Comparison of ENCODE assay signal across 10 mouse cellular contexts in the genomic region with DNA sequence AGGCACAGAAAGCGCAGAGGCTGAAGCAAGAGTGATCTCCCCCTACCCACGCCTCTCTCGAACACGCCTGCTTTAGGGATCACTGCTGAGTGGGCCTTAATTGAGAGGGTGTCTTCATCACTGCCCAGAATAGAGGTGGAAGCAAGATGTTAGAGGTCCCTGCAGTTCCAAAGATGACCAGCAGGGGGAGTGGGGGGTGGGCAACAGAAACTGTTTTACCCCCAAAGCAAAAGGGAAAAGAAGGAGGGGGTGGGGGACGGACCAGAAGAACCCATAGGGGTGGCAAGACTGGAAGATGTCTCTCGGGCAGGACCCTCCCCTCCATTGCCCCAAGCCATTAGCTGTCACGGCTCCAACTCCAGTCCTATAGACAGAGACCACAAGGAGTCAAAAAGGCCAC. TPM values are rescaled to one million over a fixed set of nuclear protein-coding genes. Genes with fewer than 3 reads are reported as not detected.
DNase-seq lines count a peak whose midpoint lies in the region; ATAC-seq and TF ChIP-seq lines count a peak whose summit lies in the region.
"Had no signal": no experiment of that assay in that cellular context is flagged by ENCODE, and none has a peak within 500 bp of the region (broad histone marks: within the 10 kb centered on the region; RNA-seq: fewer than 3 reads in every experiment).

No protein-coding gene starts in this region.

- no peak for TF ChIP-seq POLR2A in cortical plate, adult 2 months (IDR thresholded peaks at IDR 0.05; ENCODE audit: extremely low read depth, insufficient read depth, low read length)

- no peaks in the 10 kb centered on the region for H3K27me3 ChIP-seq in heart, postnatal 0 days (ENCODE audit: control insufficient read depth, insufficient read depth, low read length)
- no peaks in the 10 kb centered on the region for H3K27me3 ChIP-seq in heart, embryonic 12.5 days (replicated peaks)
- H3K27me3 ChIP-seq in midbrain, postnatal 0 days (ENCODE audit: insufficient read depth, low read length): no peaks in the 10 kb centered on the region
- H3K27me3 ChIP-seq: lung, embryonic 15.5 days had no signal

- H3K4me2 ChIP-seq in heart, postnatal 0 days (ENCODE audit: low read depth, low read length): no peak overlapping the region
- H3K4me2 ChIP-seq in heart, embryonic 12.5 days: no peak overlapping the region
- H3K4me2 ChIP-seq in midbrain, postnatal 0 days (ENCODE audit: low read depth, low read length, poor library complexity, severe bottlenecking): no peak overlapping the region
- H3K4me2 ChIP-seq: lung, embryonic 15.5 days had no signal

- no peak overlapping the region for H3K4me3 ChIP-seq in heart, postnatal 0 days (ENCODE audit: low read depth, low read length)
- no peak overlapping the region for H3K4me3 ChIP-seq in heart, embryonic 12.5 days
- no peak overlapping the region for H3K4me3 ChIP-seq in cortical plate, adult 2 months (ENCODE audit: insufficient read depth, low read length)
- no peak overlapping the region for H3K4me3 ChIP-seq in midbrain, postnatal 0 days (ENCODE audit: low read depth, low read length)
- H3K4me3 ChIP-seq: lung, embryonic 15.5 days had no signal

- WGBS in heart, postnatal 0 days: 31% methylated on average over 7 of the region's 7 CpGs
- WGBS in heart, embryonic 12.5 days: 33% methylated on average over 7 of the region's 7 CpGs
- 31% methylated on average over 7 of the region's 7 CpGs for WGBS in midbrain, postnatal 0 days

- no peaks in the 10 kb centered on the region for H3K9me3 ChIP-seq in heart, postnatal 0 days (replicated peaks; ENCODE audit: control insufficient read depth, low read length)
- H3K9me3 ChIP-seq in heart, embryonic 12.5 days (replicated peaks): no peaks in the 10 kb centered on the region
- no peaks in the 10 kb centered on the region for H3K9me3 ChIP-seq in midbrain, postnatal 0 days (ENCODE audit: low read length)
- H3K9me3 ChIP-seq: lung, embryonic 15.5 days had no signal

- ATAC-seq in heart, postnatal 0 days (ENCODE audit: insufficient read depth, low read depth): no peak
- ATAC-seq in heart, embryonic 12.5 days (ENCODE audit: insufficient number of reproducible peaks, low FRiP score): no peak
- no peak for ATAC-seq in midbrain, postnatal 0 days (ENCODE audit: low FRiP score)

- peaks cover 46% of the 10 kb centered on the region for H3K36me3 ChIP-seq in heart, postnatal 0 days (replicated peaks; ENCODE audit: control insufficient read depth, insufficient read depth, low read length)
- peaks cover 45% of the 10 kb centered on the region for H3K36me3 ChIP-seq in heart, embryonic 12.5 days
- peaks cover 53% of the 10 kb centered on the region for H3K36me3 ChIP-seq in midbrain, postnatal 0 days (ENCODE audit: insufficient read depth, low read length)

- peak; percentile 21 for DNase-seq in heart, postnatal 0 days (ENCODE audit: low spot score)
- DNase-seq in A20 (ENCODE audit: low read depth, low spot score) (peak; percentile 73), R1 (ENCODE audit: low read depth, low spot score) (peak; percentile 68)
- peak; percentile 40 to 45 for DNase-seq in layer of hippocampus, postnatal 14 days (ENCODE audit: low spot score in 2 of 2)
- DNase-seq in midbrain, postnatal 0 days (ENCODE audit: low spot score): peak; percentile 31
- peak; percentile 65 to 72 for DNase-seq in thymus, postnatal 36 days

- TF ChIP-seq EP300 in heart, postnatal 0 days (IDR thresholded peaks at IDR 0.05; ENCODE audit: low read depth): no peak

- peak; percentile 85 for TF ChIP-seq CTCF in heart, postnatal 0 days (IDR thresholded peaks at IDR 0.05; ENCODE audit: low read depth)
- TF ChIP-seq CTCF in cortical plate, adult 2 months (IDR thresholded peaks at IDR 0.05; ENCODE audit: extremely low read depth, insufficient read depth, low read length): peak; percentile 67
- TF ChIP-seq CTCF in midbrain, postnatal 0 days (IDR thresholded peaks at IDR 0.05): peak; percentile 85

- H3K9ac ChIP-seq in heart, postnatal 0 days (replicated peaks; ENCODE audit: low read depth, low read length): no peak overlapping the region
- H3K9ac ChIP-seq in heart, embryonic 12.5 days: no peak overlapping the region
- H3K9ac ChIP-seq in midbrain, postnatal 0 days (replicated peaks; ENCODE audit: low read length, poor library complexity, severe bottlenecking): no peak overlapping the region
- H3K9ac ChIP-seq: lung, embryonic 15.5 days had no signal

- no peak overlapping the region for H3K27ac ChIP-seq in heart, postnatal 0 days (ENCODE audit: low read depth)
- no peak overlapping the region for H3K27ac ChIP-seq in heart, embryonic 12.5 days (ENCODE audit: poor library complexity, severe bottlenecking)
- no peak overlapping the region for H3K27ac ChIP-seq in cortical plate, adult 2 months (ENCODE audit: insufficient read depth, low read length)
- H3K27ac ChIP-seq in midbrain, postnatal 0 days (ENCODE audit: low read depth, low read length): no peak overlapping the region
- H3K27ac ChIP-seq: lung, embryonic 15.5 days had no signal

- H3K4me1 ChIP-seq in heart, postnatal 0 days (ENCODE audit: control insufficient read depth, insufficient read depth): peaks cover 6% of the 10 kb centered on the region
- peaks cover 7% of the 10 kb centered on the region for H3K4me1 ChIP-seq in heart, embryonic 12.5 days (replicated peaks)
- H3K4me1 ChIP-seq in cortical plate, adult 2 months (ENCODE audit: control insufficient read depth, insufficient read depth, low read length): no peaks in the 10 kb centered on the region
- no peaks in the 10 kb centered on the region for H3K4me1 ChIP-seq in midbrain, postnatal 0 days (ENCODE audit: insufficient read depth, low read length)

RNA-seq across cellular contexts. Expression of a gene that starts 8.0 kb away (rescaled TPM):
- 34.7 and 98.0 TPM in 2 replicates for total RNA-seq in heart, postnatal 0 days (2014; rRNA removed; ENCODE audit: low replicate concordance)
- polyA plus RNA-seq in heart, postnatal 0 days (2015; fragmentation: Nextera tagmentation; extraction: Ambion mirVana): 152 and 162 TPM in 2 replicates
- polyA plus RNA-seq in heart, embryonic 12.5 days (2016; fragmentation: Nextera tagmentation; extraction: Ambion mirVana): 128 and 129 TPM in 2 replicates
- 57.1 and 63.8 TPM in 2 replicates for polyA plus RNA-seq in cortical plate, adult 2 months (2012; rRNA removed)
- total RNA-seq in layer of hippocampus, postnatal 14 days (2021): 10 to 100 TPM; 36.4 to 43.5 TPM
- 41.9 and 42.8 TPM in 2 replicates for total RNA-seq in midbrain, postnatal 0 days (2014; rRNA removed)
- polyA plus RNA-seq in midbrain, postnatal 0 days (2015; fragmentation: Nextera tagmentation; extraction: Ambion mirVana): 113 and 114 TPM in 2 replicates

RNA-seq across cellular contexts. Expression of a gene that starts 8.6 kb away (rescaled TPM):
- total RNA-seq in heart, postnatal 0 days (2014; rRNA removed; ENCODE audit: low replicate concordance): 79.1 and 81.5 TPM in 2 replicates
- polyA plus RNA-seq in heart, postnatal 0 days (2015; fragmentation: Nextera tagmentation; extraction: Ambion mirVana): 45.9 and 53.2 TPM in 2 replicates
- 41.2 and 41.4 TPM in 2 replicates for polyA plus RNA-seq in heart, embryonic 12.5 days (2016; fragmentation: Nextera tagmentation; extraction: Ambion mirVana)
- polyA plus RNA-seq in cortical plate, adult 2 months (2012; rRNA removed): 206 and 219 TPM in 2 replicates
- 100 to 1,000 TPM; 219 to 224 TPM for total RNA-seq in layer of hippocampus, postnatal 14 days (2021)
- 213 and 264 TPM in 2 replicates for total RNA-seq in midbrain, postnatal 0 days (2014; rRNA removed)
- 149 and 153 TPM in 2 replicates for polyA plus RNA-seq in midbrain, postnatal 0 days (2015; fragmentation: Nextera tagmentation; extraction: Ambion mirVana)

RNA-seq across cellular contexts. Expression of a gene that starts 19.0 kb away (rescaled TPM):
- 0.43 and 0.76 TPM in 2 replicates for total RNA-seq in heart, postnatal 0 days (2014; rRNA removed; ENCODE audit: low replicate concordance)
- polyA plus RNA-seq in heart, postnatal 0 days (2015; fragmentation: Nextera tagmentation; extraction: Ambion mirVana): not detected in 2 replicates
- 0.46 and 0.56 TPM in 2 replicates for polyA plus RNA-seq in heart, embryonic 12.5 days (2016; fragmentation: Nextera tagmentation; extraction: Ambion mirVana)
- 0.21 and 2.1 TPM in 2 replicates for polyA plus RNA-seq in cortical plate, adult 2 months (2012; rRNA removed)
- total RNA-seq in layer of hippocampus, postnatal 14 days (2021): under 1 TPM; 0.14 to 0.25 TPM
- total RNA-seq in midbrain, postnatal 0 days (2014; rRNA removed): 1.2 and 1.4 TPM in 2 replicates
- 0.19 and 1.4 TPM in 2 replicates for polyA plus RNA-seq in midbrain, postnatal 0 days (2015; fragmentation: Nextera tagmentation; extraction: Ambion mirVana)
- polyA plus RNA-seq: embryonic facial prominence, embryonic 14.5 days had no signal

RNA-seq across cellular contexts. Expression of a gene that starts 55.5 kb away (rescaled TPM):
- not detected in 2 replicates for total RNA-seq in heart, postnatal 0 days (2014; rRNA removed; ENCODE audit: low replicate concordance)
- 0.25 TPM in 1 of 2 replicates, not detected in the other for polyA plus RNA-seq in heart, postnatal 0 days (2015; fragmentation: Nextera tagmentation; extraction: Ambion mirVana)
- 0.61 TPM in 1 of 2 replicates, not detected in the other for polyA plus RNA-seq in heart, embryonic 12.5 days (2016; fragmentation: Nextera tagmentation; extraction: Ambion mirVana)
- polyA plus RNA-seq in cortical plate, adult 2 months (2012; rRNA removed): 0.44 TPM in 1 of 2 replicates, not detected in the other
- not detected for total RNA-seq in layer of hippocampus, postnatal 14 days (2021)
- total RNA-seq in midbrain, postnatal 0 days (2014; rRNA removed): not detected in 2 replicates
- polyA plus RNA-seq in midbrain, postnatal 0 days (2015; fragmentation: Nextera tagmentation; extraction: Ambion mirVana): 0.67 TPM in 1 of 2 replicates, not detected in the other
- polyA plus RNA-seq: embryonic facial prominence, embryonic 14.5 days; lung, embryonic 15.5 days had no signal

Comparison
In these comparisons a context has a peak if more than half of its experiments do, and no peak if none do; other contexts are left out.
1. DNase-seq: peak in every context shown above with its lines; median percentile 73 in A20; 68 in thymus, postnatal 36 days; 68 in R1; 42 in layer of hippocampus, postnatal 14 days; 31 in midbrain, postnatal 0 days; 21 in heart, postnatal 0 days.